In the genomic region with DNA sequence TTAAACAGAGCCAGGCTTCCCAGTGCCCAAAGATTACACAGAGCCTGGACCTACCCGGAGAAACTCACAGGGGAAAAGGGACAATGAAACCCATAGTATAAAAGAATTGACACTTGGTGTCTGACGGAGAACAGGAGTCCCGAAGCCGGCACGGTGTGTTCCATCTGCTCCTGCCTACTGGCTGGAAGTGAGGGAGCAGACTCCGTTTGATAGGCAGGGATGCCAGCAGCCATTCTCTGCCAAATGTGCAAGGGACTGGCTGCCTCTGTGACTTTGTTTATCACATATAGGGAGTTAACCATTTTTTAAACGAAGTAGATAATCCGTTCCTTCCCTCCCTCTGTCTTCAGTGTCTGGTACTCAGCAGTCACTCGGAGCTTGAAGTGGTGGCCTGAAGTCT, we compare ENCODE assay signal across 20 mouse cellular contexts.
DNase-seq lines count a peak whose midpoint lies in the region; ATAC-seq lines count a peak whose summit lies in the region.
"Had no signal": no experiment of that assay in that cellular context is flagged by ENCODE, and none has a peak within 500 bp of the region (broad histone marks: within the 10 kb centered on the region; RNA-seq: fewer than 3 reads in every experiment).

No protein-coding gene starts in this region.

- no peak overlapping the region for H3K4me3 ChIP-seq in liver, embryonic 12.5 days
- H3K4me3 ChIP-seq: embryonic facial prominence, embryonic 15.5 days; heart, embryonic 15.5 days; stomach, embryonic 15.5 days had no signal

- no peak overlapping the region for H3K9ac ChIP-seq in liver, embryonic 12.5 days
- H3K9ac ChIP-seq: embryonic facial prominence, embryonic 15.5 days; heart, embryonic 15.5 days; lung, embryonic 14.5 days; stomach, embryonic 15.5 days had no signal

- no peak overlapping the region for H3K4me2 ChIP-seq in liver, embryonic 12.5 days
- H3K4me2 ChIP-seq: embryonic facial prominence, embryonic 15.5 days; heart, embryonic 15.5 days; liver, embryonic 11.5 days; lung, embryonic 14.5 days; stomach, embryonic 15.5 days had no signal

- H3K27ac ChIP-seq in liver, embryonic 12.5 days, result no peak overlapping the region
- H3K27ac ChIP-seq: embryonic facial prominence, embryonic 15.5 days; heart, embryonic 15.5 days; hindbrain, postnatal 0 days; stomach, embryonic 15.5 days had no signal

- WGBS in liver, embryonic 12.5 days (ENCODE audit: insufficient replicate concordance), result 74% methylated on average over 9 of the region's 9 CpGs

- peaks cover 17% of the 10 kb centered on the region for H3K36me3 ChIP-seq in liver, embryonic 12.5 days

- H3K27me3 ChIP-seq in liver, embryonic 12.5 days (replicated peaks), result no peaks in the 10 kb centered on the region
- H3K27me3 ChIP-seq: embryonic facial prominence, embryonic 15.5 days; heart, embryonic 15.5 days; stomach, embryonic 15.5 days had no signal

- DNase-seq in frontal cortex, postnatal 14 days (ENCODE audit: low spot score in 2 of 2), result no peak
- DNase-seq in testis, postnatal 14 days (ENCODE audit: low spot score), result peak; percentile 60
- DNase-seq in testis, postnatal 10 days (ENCODE audit: low spot score), result no peak
- peak; percentile 74 for DNase-seq in cerebellum, adult 9-11 months
- DNase-seq in thymus, postnatal 0 days (ENCODE audit: low spot score), result no peak
- DNase-seq: gastrocnemius, postnatal 36 days; kidney, adult 18-20 months; kidney, postnatal 10 days; lung, embryonic 14.5 days; lung, postnatal 36 days; retina, postnatal 1 day; thymus, postnatal 14 days had no signal

- H3K9me3 ChIP-seq in liver, embryonic 12.5 days (replicated peaks), result no peaks in the 10 kb centered on the region
- H3K9me3 ChIP-seq: embryonic facial prominence, embryonic 15.5 days; heart, embryonic 15.5 days; stomach, embryonic 15.5 days had no signal

- H3K4me1 ChIP-seq in liver, embryonic 12.5 days, result peaks cover 9% of the 10 kb centered on the region
- H3K4me1 ChIP-seq: embryonic facial prominence, embryonic 15.5 days; heart, embryonic 15.5 days; stomach, embryonic 15.5 days had no signal

- ATAC-seq in frontal cortex, adult (ENCODE audit: low TSS enrichment), result 0 out of 2 replicates have a peak, but pooled peaks have one; percentile 16
- no peak for ATAC-seq in liver, embryonic 12.5 days
- ATAC-seq in inflammation-experienced regulatory T-cells, adult 6 months, result no peak
- ATAC-seq: hindbrain, postnatal 0 days had no signal

Comparison
In these comparisons a context has a peak if more than half of its experiments do, and no peak if none do; other contexts are left out.
1. DNase-seq: peak in testis, postnatal 14 days (single experiment) and cerebellum, adult 9-11 months (single experiment); none in frontal cortex, postnatal 14 days (0 of 2), testis, postnatal 10 days (single experiment) and thymus, postnatal 0 days (single experiment).